Mouse (Mus musculus): ENCODE measurements around the gene Acta1. TPM values are rescaled to one million over a fixed set of nuclear protein-coding genes. Genes with fewer than 3 reads are reported as not detected.
A peak's percentile ranks its signal among the peaks of the same experiment; 100 is the strongest.

The Acta1 gene
- polyA plus RNA-seq, 1 experiment from 2014 or later: 6.7 TPM

GRCm38 (mm10) chr8:123898576-123898975 is 4.0 kb upstream of the Acta1 start:
- H3K27ac ChIP-seq (ENCODE audit: low read depth, low read length): no peak overlapping the region
- H3K4me1 ChIP-seq (replicated peaks; ENCODE audit: control insufficient read depth, insufficient read depth, low read length): no peaks in the 10 kb centered on the region
- H3K27me3 ChIP-seq (replicated peaks; ENCODE audit: control insufficient read depth, insufficient read depth, low read length): peaks cover 26% of the 10 kb centered on the region
- H3K9ac ChIP-seq (ENCODE audit: low read depth, low read length): no peak overlapping the region
- peaks cover 13% of the 10 kb centered on the region for H3K36me3 ChIP-seq (ENCODE audit: control insufficient read depth, insufficient read depth, low read length)
- H3K4me3 ChIP-seq (ENCODE audit: low read depth, low read length): no peak overlapping the region
- no peaks in the 10 kb centered on the region for H3K9me3 ChIP-seq (ENCODE audit: control insufficient read depth, low read length)
- WGBS: 82% methylated on average over 5 of the region's 5 CpGs
- H3K4me2 ChIP-seq: no peak overlapping the region
- DNase-seq (ENCODE audit: low spot score) (no peak), ATAC-seq (replicated peaks; ENCODE audit: low FRiP score) (no peak)

GRCm38 (mm10) chr8:123896774-123897173 is 2.2 kb upstream of the Acta1 start:
- DNase-seq (ENCODE audit: low spot score) (no peak), ATAC-seq (replicated peaks; ENCODE audit: low FRiP score) (no peak)
- H3K9me3 ChIP-seq (ENCODE audit: control insufficient read depth, low read length): no peaks in the 10 kb centered on the region
- H3K36me3 ChIP-seq (ENCODE audit: control insufficient read depth, insufficient read depth, low read length): peaks cover 2% of the 10 kb centered on the region; the same call in 1 of the 2 replicates
- no peaks in the 10 kb centered on the region for H3K4me1 ChIP-seq (replicated peaks; ENCODE audit: control insufficient read depth, insufficient read depth, low read length)
- H3K4me3 ChIP-seq (ENCODE audit: low read depth, low read length): no peak overlapping the region
- peaks cover 44% of the 10 kb centered on the region for H3K27me3 ChIP-seq (replicated peaks; ENCODE audit: control insufficient read depth, insufficient read depth, low read length)
- no peak overlapping the region for H3K27ac ChIP-seq (ENCODE audit: low read depth, low read length)
- H3K9ac ChIP-seq (ENCODE audit: low read depth, low read length): no peak overlapping the region
- no peak overlapping the region for H3K4me2 ChIP-seq
- WGBS: 61% methylated on average over 10 of the region's 10 CpGs

GRCm38 (mm10) chr8:123896366-123896761 is 1.8 kb upstream of the Acta1 start:
- no peaks in the 10 kb centered on the region for H3K9me3 ChIP-seq (ENCODE audit: control insufficient read depth, low read length)
- no peak overlapping the region for H3K9ac ChIP-seq (ENCODE audit: low read depth, low read length)
- H3K4me2 ChIP-seq: no peak overlapping the region
- peaks cover 48% of the 10 kb centered on the region for H3K27me3 ChIP-seq (replicated peaks; ENCODE audit: control insufficient read depth, insufficient read depth, low read length)
- no peak overlapping the region for H3K4me3 ChIP-seq (ENCODE audit: low read depth, low read length)
- no peak overlapping the region for H3K27ac ChIP-seq (ENCODE audit: low read depth, low read length)
- no peaks in the 10 kb centered on the region for H3K4me1 ChIP-seq (replicated peaks; ENCODE audit: control insufficient read depth, insufficient read depth, low read length)
- ATAC-seq (replicated peaks; ENCODE audit: low FRiP score) (no peak), DNase-seq (ENCODE audit: low spot score) (no peak)
- H3K36me3 ChIP-seq (ENCODE audit: control insufficient read depth, insufficient read depth, low read length): peaks cover 2% of the 10 kb centered on the region; the same call in 1 of the 2 replicates
- WGBS: 51% methylated on average over 14 of the region's 14 CpGs

GRCm38 (mm10) chr8:123895680-123896365 is 1.3 kb upstream of the Acta1 start:
- no peaks in the 10 kb centered on the region for H3K9me3 ChIP-seq (ENCODE audit: control insufficient read depth, low read length)
- H3K27me3 ChIP-seq (replicated peaks; ENCODE audit: control insufficient read depth, insufficient read depth, low read length): peaks cover 53% of the 10 kb centered on the region
- no peaks in the 10 kb centered on the region for H3K4me1 ChIP-seq (replicated peaks; ENCODE audit: control insufficient read depth, insufficient read depth, low read length)
- WGBS: 67% methylated on average over 9 of the region's 9 CpGs
- H3K4me2 ChIP-seq: no peak overlapping the region
- H3K9ac ChIP-seq (ENCODE audit: low read depth, low read length): no peak overlapping the region
- ATAC-seq (replicated peaks; ENCODE audit: low FRiP score): no peak
- no peak overlapping the region for H3K4me3 ChIP-seq (ENCODE audit: low read depth, low read length)
- peaks cover 2% of the 10 kb centered on the region; the same call in 1 of the 2 replicates for H3K36me3 ChIP-seq (ENCODE audit: control insufficient read depth, insufficient read depth, low read length)
- no peak for DNase-seq (ENCODE audit: low spot score)
- H3K27ac ChIP-seq (ENCODE audit: low read depth, low read length): no peak overlapping the region

GRCm38 (mm10) chr8:123895230-123895629 is 679 bp upstream of the Acta1 start:
- DNase-seq (ENCODE audit: low spot score) (no peak), ATAC-seq (replicated peaks; ENCODE audit: low FRiP score) (no peak)
- H3K27me3 ChIP-seq (replicated peaks; ENCODE audit: control insufficient read depth, insufficient read depth, low read length): peaks cover 59% of the 10 kb centered on the region
- H3K36me3 ChIP-seq (ENCODE audit: control insufficient read depth, insufficient read depth, low read length): peaks cover 2% of the 10 kb centered on the region; the same call in 1 of the 2 replicates
- H3K27ac ChIP-seq (ENCODE audit: low read depth, low read length): no peak overlapping the region
- no peak overlapping the region for H3K4me3 ChIP-seq (ENCODE audit: low read depth, low read length)
- H3K9ac ChIP-seq (ENCODE audit: low read depth, low read length): no peak overlapping the region
- H3K4me2 ChIP-seq: no peak overlapping the region
- no peaks in the 10 kb centered on the region for H3K4me1 ChIP-seq (replicated peaks; ENCODE audit: control insufficient read depth, insufficient read depth, low read length)
- 69% methylated on average over 4 of the region's 4 CpGs for WGBS
- no peaks in the 10 kb centered on the region for H3K9me3 ChIP-seq (ENCODE audit: control insufficient read depth, low read length)

GRCm38 (mm10) chr8:123893413-123893812 is 1.1 kb downstream of the Acta1 start:
- no peak for ATAC-seq (replicated peaks; ENCODE audit: low FRiP score)

GRCm38 (mm10) chr8:123892586-123893155 is 1.9 kb downstream of the Acta1 start:
- 15% methylated on average over 30 of the region's 30 CpGs for WGBS
- DNase-seq (ENCODE audit: low spot score) (no peak), ATAC-seq (replicated peaks; ENCODE audit: low FRiP score) (no peak)
- Histone ChIP-seq H3K9ac (ENCODE audit: low read depth, low read length) (no peak overlapping the region), H3K27ac (ENCODE audit: low read depth, low read length) (no peak overlapping the region), H3K9me3 (ENCODE audit: control insufficient read depth, low read length) (no peaks in the 10 kb centered on the region), H3K4me2 (no peak overlapping the region), H3K27me3 (replicated peaks; ENCODE audit: control insufficient read depth, insufficient read depth, low read length) (peaks cover 71% of the 10 kb centered on the region), H3K4me1 (replicated peaks; ENCODE audit: control insufficient read depth, insufficient read depth, low read length) (no peaks in the 10 kb centered on the region), H3K4me3 (ENCODE audit: low read depth, low read length) (peak overlapping the region; percentile 25; the same call in 1 of the 2 replicates), H3K36me3 (ENCODE audit: control insufficient read depth, insufficient read depth, low read length) (no peaks in the 10 kb centered on the region)

More at GRCm38 (mm10) chr8:123893413-123893812, 1.1 kb downstream of the Acta1 start:
- 77% methylated on average over 11 of the region's 11 CpGs for WGBS
- Histone ChIP-seq H3K4me3 (ENCODE audit: low read depth, low read length) (no peak overlapping the region), H3K9ac (ENCODE audit: low read depth, low read length) (no peak overlapping the region), H3K4me2 (no peak overlapping the region), H3K27me3 (replicated peaks; ENCODE audit: control insufficient read depth, insufficient read depth, low read length) (peaks cover 71% of the 10 kb centered on the region), H3K36me3 (ENCODE audit: control insufficient read depth, insufficient read depth, low read length) (no peaks in the 10 kb centered on the region), H3K9me3 (ENCODE audit: control insufficient read depth, low read length) (no peaks in the 10 kb centered on the region), H3K27ac (ENCODE audit: low read depth, low read length) (no peak overlapping the region), H3K4me1 (replicated peaks; ENCODE audit: control insufficient read depth, insufficient read depth, low read length) (no peaks in the 10 kb centered on the region)
- no peak for DNase-seq (ENCODE audit: low spot score)

- WGBS: 4% methylated on average over 49 of the region's 49 CpGs
These were observed 2.5 kb downstream of the Acta1 start for GRCm38 (mm10) chr8:123891883-123892585.

More at GRCm38 (mm10) chr8:123891883-123892585, 2.5 kb downstream of the Acta1 start:
- Histone ChIP-seq H3K9me3 (ENCODE audit: control insufficient read depth, low read length) (no peaks in the 10 kb centered on the region), H3K4me3 (ENCODE audit: low read depth, low read length) (peak overlapping the region; percentile 25; the same call in 1 of the 2 replicates), H3K9ac (ENCODE audit: low read depth, low read length) (no peak overlapping the region), H3K36me3 (ENCODE audit: control insufficient read depth, insufficient read depth, low read length) (no peaks in the 10 kb centered on the region), H3K27ac (ENCODE audit: low read depth, low read length) (no peak overlapping the region), H3K27me3 (replicated peaks; ENCODE audit: control insufficient read depth, insufficient read depth, low read length) (peaks cover 74% of the 10 kb centered on the region), H3K4me2 (peak overlapping the region; percentile 7), H3K4me1 (replicated peaks; ENCODE audit: control insufficient read depth, insufficient read depth, low read length) (no peaks in the 10 kb centered on the region)
- DNase-seq (ENCODE audit: low spot score) (no peak), ATAC-seq (replicated peaks; ENCODE audit: low FRiP score) (no peak)

All from liver, embryonic 11.5 days (tissue).